Mouse (Mus musculus) left cerebral cortex, adult 8-10 months (tissue): ENCODE measurements at regions not wholly inside any gene's neighbourhood (a gene's known extent, or its start where the extent isn't known, plus 50 kb on each side); places are given as distances from the start of the nearest gene placed in this dataset.

ENCODE experiments used
- DNase-seq, 2 experiments: peaks; one replicate each; pipeline ENCODE4 v3.0.0; 2022; ENCODE audit warnings: low spot score in 2 of 2

DNA sequence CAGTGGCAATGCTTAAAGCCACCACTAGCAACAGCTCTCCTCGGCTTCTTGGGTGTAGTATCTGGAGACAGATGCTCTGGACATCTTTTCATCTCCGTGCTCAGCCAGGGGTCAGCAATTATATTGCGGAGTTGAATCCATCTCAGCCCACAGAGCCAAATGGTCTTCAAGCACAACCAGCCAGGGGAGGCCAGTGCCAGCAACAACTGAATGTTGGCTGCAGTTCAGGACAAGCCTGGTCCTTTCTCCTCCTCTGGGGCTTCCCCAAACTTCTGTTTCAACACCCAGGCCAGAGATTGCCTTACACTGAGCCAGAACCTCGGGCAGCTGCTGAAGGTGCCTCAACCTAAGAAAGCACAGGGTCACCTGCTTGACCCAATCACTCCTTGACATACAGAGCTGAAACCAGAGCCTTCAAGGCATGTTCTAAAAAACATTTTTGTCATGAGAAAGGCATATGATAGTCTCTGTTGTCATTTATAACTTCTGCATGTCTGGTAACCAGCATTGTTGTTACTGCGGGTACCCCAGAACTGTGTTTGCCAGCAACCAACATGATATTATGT is 169.9 kb upstream of the Lef1 start:
- DNase-seq = no peak

DNA sequence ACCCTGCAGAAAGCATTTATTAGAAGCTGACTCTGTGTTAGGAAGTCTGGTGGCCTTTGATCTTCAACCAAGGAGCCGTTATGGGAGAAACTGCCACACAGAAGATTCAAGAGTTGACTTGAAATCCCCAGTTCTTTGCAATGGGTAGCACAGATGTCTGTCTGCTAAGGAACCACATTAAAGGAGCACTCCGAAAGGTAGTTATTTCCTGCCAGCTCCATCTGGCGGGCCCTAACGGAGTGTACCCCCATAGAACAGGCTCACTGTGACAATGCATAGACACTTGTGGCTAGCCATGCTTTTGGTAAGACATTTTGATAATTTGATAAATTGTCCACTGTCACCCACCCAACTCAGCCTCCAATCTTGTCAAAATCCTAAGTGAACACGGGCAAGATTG is 173.3 kb upstream of the Lef1 start:
- DNase-seq = no peak

- DNase-seq = no peak
Measured at GRCm38 (mm10) chr3:130936336-130936735, 173.9 kb upstream of the Lef1 start.

- DNase-seq = no peak
Measured at GRCm38 (mm10) chr3:130935926-130936315, 174.3 kb upstream of the Lef1 start.

GRCm38 (mm10) chr3:130935302-130935925 is 174.9 kb upstream of the Lef1 start:
- DNase-seq = no peak

- no peak for DNase-seq
Measured at GRCm38 (mm10) chr3:130932723-130933122, 177.5 kb upstream of the Lef1 start.

GRCm38 (mm10) chr3:130932226-130932625 is 178.0 kb upstream of the Lef1 start:
- no peak for DNase-seq

GRCm38 (mm10) chr3:130925000-130925399 is 185.3 kb upstream of the Lef1 start:
- DNase-seq = no peak

- no peak for DNase-seq
Measured at GRCm38 (mm10) chr3:130923615-130923958, 186.7 kb upstream of the Lef1 start.

DNA sequence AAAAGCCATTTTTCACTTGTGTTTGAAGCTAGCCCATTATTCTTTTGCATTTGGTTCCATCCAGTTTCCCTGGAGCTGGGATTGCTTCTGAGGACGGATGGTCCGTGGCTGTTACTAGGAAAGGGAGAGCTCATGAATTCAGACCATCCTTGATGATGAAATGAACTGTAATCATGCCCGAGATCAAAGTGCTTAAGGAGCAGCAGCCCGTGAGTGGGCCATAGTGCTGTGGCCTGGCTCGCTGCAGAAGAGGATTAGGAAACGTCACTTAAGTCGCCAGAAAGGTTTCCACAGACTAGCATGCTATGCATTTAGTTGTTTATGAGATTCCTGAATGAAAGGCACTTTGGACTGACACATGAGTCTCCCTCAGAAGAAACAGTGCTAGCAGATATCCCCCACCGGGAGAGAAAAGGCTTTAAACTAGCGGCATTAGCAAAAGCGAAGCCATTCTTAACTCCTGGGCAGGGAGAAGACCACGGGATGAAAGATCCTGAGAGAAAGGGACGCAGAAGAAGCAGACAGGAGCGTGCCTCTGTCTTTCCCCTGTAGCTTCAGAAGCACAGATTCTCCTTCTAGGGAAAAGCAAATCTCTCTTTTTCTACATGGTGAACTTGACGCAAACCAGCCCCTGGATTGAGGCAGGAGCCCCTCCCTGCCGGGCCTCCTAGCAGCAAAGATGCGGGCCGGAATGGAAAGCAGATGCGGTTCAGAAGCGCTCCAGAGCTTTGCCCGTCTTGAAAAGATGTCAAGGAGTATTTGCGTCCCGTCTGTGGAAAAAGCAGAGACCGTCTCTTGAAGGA is 187.3 kb upstream of the Lef1 start:
- no peak for DNase-seq

GRCm38 (mm10) chr3:130921621-130922245 is 188.5 kb upstream of the Lef1 start:
- no peak for DNase-seq

DNA sequence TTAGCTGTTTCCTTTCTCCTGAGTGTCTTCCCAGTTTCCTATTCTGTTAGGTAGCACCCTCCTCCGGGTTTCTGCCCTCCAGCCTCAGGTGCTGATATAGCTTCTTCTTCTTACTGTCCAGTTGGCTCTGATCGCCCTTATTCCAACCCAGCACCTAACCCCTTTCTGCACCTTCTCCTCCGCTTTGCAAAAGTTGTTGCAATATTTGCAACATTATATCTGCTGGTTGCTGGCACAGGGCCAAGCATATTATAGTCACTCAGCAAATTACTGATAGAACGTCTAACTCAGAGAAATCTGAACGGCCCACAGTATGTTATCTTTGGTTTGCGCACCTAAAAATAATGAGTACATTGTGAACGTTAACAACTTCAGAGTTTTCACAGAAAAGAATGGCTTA is 183.6 kb upstream of the Rpl34 start:
- no peak for DNase-seq

DNA sequence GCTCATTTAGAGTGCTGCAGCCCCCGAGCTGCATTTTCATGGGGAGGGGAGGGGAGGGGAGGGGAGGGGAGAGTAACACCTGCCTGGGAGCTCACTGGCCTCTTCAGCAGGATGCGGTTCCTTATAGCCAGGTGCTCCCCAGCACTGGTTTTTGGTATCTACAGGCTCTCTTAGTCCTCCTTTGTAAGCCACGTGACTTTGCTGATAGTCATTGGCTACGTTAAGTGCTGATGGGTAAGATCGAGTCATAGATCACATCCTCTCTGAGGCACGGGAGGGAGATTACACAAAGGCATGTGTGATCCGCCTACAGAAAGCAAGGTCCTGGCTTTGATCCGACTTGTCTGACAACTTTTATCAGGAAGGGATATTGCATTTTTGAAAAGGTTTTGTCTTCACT is 174.9 kb upstream of the Rpl34 start:
- DNase-seq = no peak

GRCm38 (mm10) chr3:130903329-130903728 is 173.1 kb upstream of the Rpl34 start:
- no peak for DNase-seq

GRCm38 (mm10) chr3:130902376-130902775 is 172.2 kb upstream of the Rpl34 start:
- DNase-seq = no peak

DNA sequence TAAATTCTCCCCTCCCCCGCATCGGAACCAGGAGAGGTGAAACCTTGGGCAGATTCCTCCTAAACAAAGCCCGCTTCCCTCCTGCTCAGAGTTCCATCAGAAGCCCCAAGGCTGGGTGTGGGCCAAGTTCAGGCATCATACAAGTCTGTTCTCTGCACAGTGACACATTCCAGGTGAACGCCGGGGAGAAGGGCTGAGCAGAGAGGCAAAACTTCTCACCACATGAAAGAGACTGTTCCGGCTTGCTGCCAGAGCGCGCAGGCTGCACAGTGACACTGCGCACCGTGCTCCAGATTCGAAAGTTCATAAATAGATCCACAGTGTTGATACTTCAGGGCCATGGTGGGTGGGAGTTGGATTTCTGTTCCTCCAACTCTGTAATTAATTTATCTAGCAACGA is 171.1 kb upstream of the Rpl34 start:
- DNase-seq = no peak

DNA sequence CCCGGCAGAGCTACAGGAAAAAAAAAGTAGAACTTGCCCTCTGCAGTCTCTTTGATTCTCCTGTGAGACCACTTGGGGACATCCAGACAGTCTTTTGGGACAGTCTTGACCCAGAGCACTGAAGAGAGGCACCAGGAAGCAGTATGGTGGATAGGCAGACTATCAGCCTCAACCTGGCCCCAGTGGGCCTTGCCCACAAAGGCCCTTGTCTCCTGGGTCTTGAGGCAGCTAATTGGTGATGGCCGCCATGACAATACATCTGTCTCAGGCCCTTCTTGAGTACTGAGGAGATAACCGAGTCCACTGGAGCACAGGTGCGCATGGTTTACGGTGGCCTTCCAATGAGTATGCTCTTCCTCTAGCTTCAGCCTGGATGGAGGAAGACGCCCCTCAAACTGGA is 170.6 kb upstream of the Rpl34 start:
- no peak for DNase-seq

DNA sequence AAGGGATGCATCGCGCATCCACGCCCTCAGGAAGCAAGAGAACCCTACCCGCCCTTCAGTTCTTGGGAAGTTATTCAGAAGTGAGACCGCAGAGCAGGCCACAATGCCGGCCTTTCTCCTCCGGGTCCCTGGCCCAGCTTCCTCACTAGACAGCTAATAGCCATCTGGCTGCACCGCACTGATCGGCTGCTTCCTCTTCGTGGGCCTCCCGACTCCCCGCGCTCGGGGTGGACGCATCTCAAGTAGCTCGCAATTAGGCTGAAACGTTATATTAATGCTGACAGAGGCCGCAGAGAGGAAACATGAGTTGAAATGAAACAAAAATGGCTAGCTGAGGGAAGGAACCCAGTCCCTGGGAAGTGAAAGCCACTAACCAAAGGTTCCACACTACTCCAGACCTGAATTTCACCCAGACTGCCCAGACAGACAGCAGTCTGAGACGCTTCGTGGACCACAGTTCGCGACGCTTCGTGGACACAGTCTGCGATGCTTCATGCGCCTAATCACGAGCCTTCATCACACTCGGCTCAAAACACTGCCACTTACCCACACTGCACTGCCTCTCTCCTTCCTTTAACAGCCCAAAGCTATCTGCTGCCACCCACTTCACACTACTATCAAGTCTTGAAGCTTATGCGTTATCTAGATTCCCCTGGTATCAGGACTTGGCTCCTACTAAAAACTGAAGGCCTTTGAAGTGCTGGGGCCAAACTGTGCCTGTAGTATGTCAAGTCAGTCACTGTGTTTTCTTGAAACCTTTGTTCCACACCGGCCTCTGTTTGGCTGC is 170.0 kb upstream of the Rpl34 start:
- DNase-seq = no peak

- no peak for DNase-seq
Measured at GRCm38 (mm10) chr3:130894168-130894814, 164.1 kb upstream of the Rpl34 start.

DNA sequence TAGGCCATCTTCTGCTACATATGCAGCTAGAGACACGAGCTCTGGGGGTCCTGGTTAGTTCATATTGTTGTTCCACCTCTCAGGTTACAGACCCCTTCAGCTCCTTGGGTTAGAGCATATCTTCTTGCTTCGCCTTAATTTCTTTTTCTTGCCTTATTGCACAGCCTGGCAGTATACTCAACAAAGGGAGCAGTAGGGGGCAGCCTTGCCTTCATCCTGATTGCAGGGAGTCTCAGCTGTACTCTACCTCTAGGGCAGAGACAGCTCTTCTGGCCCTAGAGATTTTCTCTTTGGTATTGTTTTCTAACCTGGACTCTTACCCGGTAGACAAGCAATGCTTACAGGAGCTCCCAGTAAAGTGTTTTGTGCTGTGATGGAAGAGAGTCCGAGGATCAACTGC is 161.1 kb upstream of the Rpl34 start:
- no peak for DNase-seq

DNA sequence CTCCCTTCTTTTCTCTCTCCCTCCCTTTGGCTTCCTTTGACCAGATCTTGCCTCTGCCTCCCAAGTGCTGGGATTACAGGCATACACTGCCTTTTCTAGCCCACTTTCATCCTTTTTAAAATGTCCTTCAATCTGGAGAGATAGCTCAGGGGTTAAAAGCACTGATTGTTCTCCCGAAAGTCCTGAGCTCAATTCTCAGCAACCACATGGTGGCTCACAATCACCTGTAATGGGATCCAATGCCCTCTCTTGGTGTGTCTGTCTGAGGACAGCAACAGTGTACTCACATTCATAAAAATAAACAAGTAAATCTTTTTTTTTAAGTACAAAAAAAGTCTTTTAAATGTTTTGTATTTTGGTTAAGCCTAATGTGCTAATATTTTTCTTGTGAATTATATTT is 158.4 kb upstream of the Rpl34 start:
- DNase-seq = no peak
